Mouse (Mus musculus) splenic B cell, adult 2 months (primary cell): ENCODE measurements at regions not wholly inside any gene's neighbourhood (a gene's known extent, or its start where the extent isn't known, plus 50 kb on each side); places are given as distances from the start of the nearest gene placed in this dataset.

Experiments used
- DNase-seq: peaks from one replicate; pipeline ENCODE4 v3.0.0-alpha.2; 2011; ENCODE audit warnings: low read depth, low spot score
- H3K27me3 ChIP-seq: 2 replicates; pipeline ENCODE4 v1.6.1; 2012; ENCODE audit warnings: mild to moderate bottlenecking, low read length, moderate library complexity, mixed read lengths; ENCODE audit not compliant: control insufficient read depth, poor library complexity, insufficient read depth, severe bottlenecking
- H3K36me3 ChIP-seq: 2 replicates; pipeline ENCODE4 v1.6.1; 2012; ENCODE audit warnings: mild to moderate bottlenecking, low read length, moderate library complexity, mixed read lengths; ENCODE audit not compliant: control insufficient read depth, poor library complexity, insufficient read depth, severe bottlenecking

GRCm38 (mm10) chr2:50759016-50759415, 389.9 kb downstream of the Rnd3 start:
- Histone ChIP-seq H3K36me3 (no peaks in the 10 kb centered on the region), H3K27me3 (no peaks in the 10 kb centered on the region)
- DNase-seq = no peak

- Histone ChIP-seq H3K36me3 (no peaks in the 10 kb centered on the region), H3K27me3 (no peaks in the 10 kb centered on the region)
- DNase-seq = no peak
Observed at GRCm38 (mm10) chr2:50757837-50758541, 390.9 kb downstream of the Rnd3 start.

GRCm38 (mm10) chr2:50755616-50756450, 393.1 kb downstream of the Rnd3 start:
- Histone ChIP-seq H3K36me3 (no peaks in the 10 kb centered on the region), H3K27me3 (no peaks in the 10 kb centered on the region)
- no peak for DNase-seq

DNA sequence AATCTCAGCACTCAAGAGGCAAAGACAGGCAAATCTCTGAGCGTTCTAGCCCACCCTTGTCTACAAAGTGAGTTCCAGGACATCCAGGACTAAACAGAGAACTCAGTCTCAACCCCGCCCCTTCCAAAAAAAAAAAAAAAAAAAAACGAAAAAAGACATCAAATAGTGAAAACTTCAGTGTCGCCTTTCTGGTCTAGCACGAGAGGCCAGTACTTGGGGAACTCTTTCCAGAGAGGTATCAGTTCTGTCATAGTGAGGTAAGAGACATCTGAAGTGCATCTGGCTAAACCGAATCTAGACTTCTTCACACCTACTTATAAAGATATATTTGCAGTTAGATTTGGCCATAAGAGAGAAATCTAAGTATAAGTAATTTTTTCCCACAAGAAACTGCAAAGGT, 393.8 kb downstream of the Rnd3 start:
- DNase-seq = no peak
- Histone ChIP-seq H3K36me3 (no peaks in the 10 kb centered on the region), H3K27me3 (no peaks in the 10 kb centered on the region)

GRCm38 (mm10) chr2:50752408-50752807, 396.5 kb downstream of the Rnd3 start:
- Histone ChIP-seq H3K27me3 (no peaks in the 10 kb centered on the region), H3K36me3 (no peaks in the 10 kb centered on the region)
- DNase-seq = no peak

DNA sequence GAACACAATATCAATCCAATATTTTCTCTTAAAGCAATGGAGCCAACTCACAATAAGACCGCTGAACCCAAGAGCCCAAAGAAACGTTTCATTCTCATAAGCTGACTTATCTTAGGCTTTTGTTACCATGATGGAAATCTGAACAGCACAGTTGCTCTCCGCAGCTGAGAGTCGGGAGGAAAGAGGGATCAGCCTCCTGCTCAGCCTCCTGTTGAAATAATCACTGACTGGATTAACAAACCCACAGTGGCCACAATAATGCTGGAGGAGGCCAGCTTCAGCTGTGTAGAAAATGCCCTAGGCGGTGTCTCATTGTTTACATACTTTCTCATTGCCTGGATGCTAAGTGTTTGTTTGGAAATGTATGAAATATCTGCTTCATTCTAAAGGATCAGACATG, 398.1 kb downstream of the Rnd3 start:
- Histone ChIP-seq H3K36me3 (no peaks in the 10 kb centered on the region), H3K27me3 (no peaks in the 10 kb centered on the region)
- DNase-seq = no peak

DNA sequence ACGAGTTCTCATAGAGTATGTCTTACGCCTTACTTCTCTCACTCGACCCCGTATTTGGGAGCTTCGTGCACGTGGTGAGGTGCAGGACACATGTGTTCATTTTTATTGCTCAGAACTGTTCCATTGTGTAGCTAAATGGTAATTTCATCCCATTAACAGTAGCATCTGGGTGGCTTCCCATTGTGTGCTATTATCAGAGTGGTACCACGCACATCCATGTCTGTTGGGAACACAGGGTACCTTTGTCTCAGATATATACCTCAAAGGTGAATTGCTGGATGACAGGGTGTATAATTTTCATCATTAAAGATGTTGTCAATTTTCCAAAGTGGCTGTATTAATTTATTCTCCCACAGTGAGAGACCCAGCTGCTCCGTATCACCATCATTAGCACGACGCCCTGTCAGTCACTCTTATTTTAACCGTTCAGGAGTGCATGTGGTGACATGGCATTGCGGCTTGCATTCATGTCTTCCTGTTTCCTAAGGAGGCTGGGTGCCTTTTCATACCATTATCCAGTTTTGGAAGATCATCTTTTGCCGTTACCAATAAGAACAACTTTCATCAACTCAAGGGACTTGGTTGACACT, 404.2 kb downstream of the Rnd3 start:
- H3K27me3 ChIP-seq = no peaks in the 10 kb centered on the region
- H3K36me3 ChIP-seq = no peaks in the 10 kb centered on the region
- no peak for DNase-seq

GRCm38 (mm10) chr2:50743785-50744258, 405.1 kb downstream of the Rnd3 start:
- no peaks in the 10 kb centered on the region for H3K27me3 ChIP-seq
- no peak for DNase-seq
- no peaks in the 10 kb centered on the region for H3K36me3 ChIP-seq

DNA sequence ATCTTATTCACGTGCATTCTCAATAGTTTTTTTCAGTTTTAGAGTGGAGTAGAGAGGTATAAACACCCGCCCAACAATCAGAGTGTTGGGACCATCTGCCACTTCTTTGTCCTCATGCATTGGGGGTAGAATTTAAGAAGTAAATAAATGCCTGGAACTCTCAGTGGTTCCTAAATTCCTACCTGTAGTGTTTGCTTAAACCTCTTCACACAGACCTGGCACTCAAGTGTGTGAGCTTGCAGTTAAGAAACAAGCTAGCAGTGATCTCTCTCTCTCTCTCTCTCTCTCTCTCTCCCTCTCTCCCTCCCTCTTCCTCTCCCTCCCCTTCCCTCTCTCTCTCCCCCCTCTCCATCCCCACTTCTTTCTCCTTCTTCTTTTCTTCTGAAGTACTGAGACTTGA, 406.5 kb downstream of the Rnd3 start:
- H3K27me3 ChIP-seq = no peaks in the 10 kb centered on the region
- DNase-seq = no peak
- H3K36me3 ChIP-seq = no peaks in the 10 kb centered on the region

DNA sequence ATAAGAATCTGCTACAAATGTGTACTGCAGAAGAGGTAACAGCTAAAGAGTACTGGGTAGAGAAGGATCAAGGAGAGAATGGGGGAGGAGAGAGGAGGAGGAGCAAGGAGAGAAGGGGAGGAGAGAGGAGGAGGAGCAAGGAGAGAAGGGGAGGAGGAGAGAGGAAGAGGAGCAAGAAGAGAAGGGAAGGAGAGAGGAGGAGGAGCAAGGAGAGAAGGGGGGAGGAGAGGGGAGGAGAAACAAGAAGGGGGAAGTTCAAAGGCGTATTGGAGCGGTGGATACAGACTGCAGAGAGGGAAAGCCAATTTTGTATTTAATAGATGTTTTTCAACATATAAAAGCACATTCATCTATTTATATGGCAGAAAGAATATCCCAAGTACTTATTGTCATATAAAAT, 407.6 kb downstream of the Rnd3 start:
- DNase-seq = no peak
- no peaks in the 10 kb centered on the region for H3K27me3 ChIP-seq
- no peaks in the 10 kb centered on the region for H3K36me3 ChIP-seq

DNA sequence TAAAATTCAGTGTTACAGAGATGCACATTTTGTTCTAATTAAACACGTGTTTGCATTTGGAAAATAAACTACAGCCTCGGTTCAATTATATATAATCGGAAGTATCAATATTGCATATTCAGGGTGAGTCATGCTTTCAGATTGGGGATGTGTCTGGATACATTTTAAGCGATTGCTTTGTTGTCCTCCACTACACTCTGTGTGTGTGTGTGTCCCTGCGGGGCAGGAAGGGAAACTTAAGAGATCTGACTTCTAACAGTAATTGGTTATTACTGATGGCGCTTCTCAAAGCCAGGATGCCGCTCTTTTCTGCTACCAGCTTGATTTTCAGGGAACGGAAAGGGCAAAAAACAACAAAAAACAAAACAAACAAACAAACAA, 409.3 kb downstream of the Rnd3 start:
- Histone ChIP-seq H3K36me3 (no peaks in the 10 kb centered on the region), H3K27me3 (no peaks in the 10 kb centered on the region)
- no peak for DNase-seq

GRCm38 (mm10) chr2:50738936-50739598, 409.8 kb downstream of the Rnd3 start:
- no peaks in the 10 kb centered on the region for H3K36me3 ChIP-seq

DNA sequence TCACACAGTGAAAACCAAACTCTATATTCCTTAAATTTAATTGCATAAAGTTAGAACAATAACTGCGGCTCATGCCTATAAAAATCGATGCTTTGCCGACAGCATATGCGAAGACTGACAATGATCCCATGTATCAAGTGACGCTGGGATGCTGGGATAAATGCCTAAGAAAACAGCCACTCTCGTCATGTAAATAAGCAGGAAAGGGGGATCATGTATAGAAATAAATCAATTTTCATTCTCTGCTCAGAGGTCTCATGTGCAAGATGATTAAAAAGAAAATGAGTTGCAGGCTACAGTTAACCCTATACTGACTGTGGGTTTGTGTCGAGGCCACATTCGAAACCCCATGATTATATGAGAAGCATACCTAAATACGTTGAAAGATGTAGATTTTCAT, 411.2 kb downstream of the Rnd3 start:
- no peak for DNase-seq
- Histone ChIP-seq H3K36me3 (no peaks in the 10 kb centered on the region), H3K27me3 (peaks cover 1% of the 10 kb centered on the region; the same call in 1 of the 2 replicates)

More at GRCm38 (mm10) chr2:50738936-50739598, 409.8 kb downstream of the Rnd3 start:
- DNase-seq = no peak
- no peaks in the 10 kb centered on the region for H3K27me3 ChIP-seq

- Histone ChIP-seq H3K36me3 (no peaks in the 10 kb centered on the region), H3K27me3 (peaks cover 2% of the 10 kb centered on the region; the same call in 1 of the 2 replicates)
- DNase-seq = no peak
Observed at GRCm38 (mm10) chr2:50735029-50735428, 413.9 kb downstream of the Rnd3 start.
